Mouse (Mus musculus) ES-E14 (cell line): ENCODE data around the gene Mrpl18. TPM values are rescaled to one million over a fixed set of nuclear protein-coding genes. Genes with fewer than 3 reads are reported as not detected.

ENCODE experiments used
- DNase-seq: peaks from one replicate; pipeline ENCODE4 v3.0.0-alpha.2; 2013; ENCODE audit warnings: low read depth, low spot score
- H3K27ac ChIP-seq: 2 replicates; pipeline ENCODE4 v1.5.1; 2012; ENCODE audit warnings: low read depth, mild to moderate bottlenecking, low read length, moderate library complexity, mixed read lengths; ENCODE audit not compliant: poor library complexity, insufficient read depth, severe bottlenecking
- H3K36me3 ChIP-seq: 2 replicates; pipeline ENCODE4 v1.6.1; 2012; ENCODE audit warnings: mild to moderate bottlenecking, low read length, moderate library complexity, mixed read lengths; ENCODE audit not compliant: control insufficient read depth, poor library complexity, insufficient read depth, severe bottlenecking
- H3K4me1 ChIP-seq, 2 experiments: fragments of 150-350 bp in 1 of 2; sonication (generic) in 1 of 2; 2 replicates each; pipeline ENCODE4 v1.6.1; 2012; ENCODE audit warnings: low read length in 2 of 2, mild to moderate bottlenecking in 1 of 2, mixed read lengths in 1 of 2; ENCODE audit not compliant: control insufficient read depth in 2 of 2, insufficient read depth in 2 of 2, poor library complexity in 1 of 2
- H3K4me3 ChIP-seq, 2 experiments: fragments of 150-350 bp in 1 of 2; sonication (generic) in 1 of 2; 2 replicates each; pipeline ENCODE4 v1.5.1; 2012; ENCODE audit warnings: low read length in 2 of 2, low read depth in 1 of 2, mild to moderate bottlenecking in 1 of 2, mixed read lengths in 1 of 2; ENCODE audit not compliant: insufficient read depth in 1 of 2, poor library complexity in 1 of 2, severe bottlenecking in 1 of 2
- H3K9ac ChIP-seq: 2 replicates; pipeline ENCODE4 v1.6.1; 2012; ENCODE audit warnings: low read depth, mild to moderate bottlenecking, low read length, mixed read lengths; ENCODE audit not compliant: poor library complexity, insufficient read depth, severe bottlenecking
- H3K9me3 ChIP-seq: fragments of 150-350 bp; sonication (generic); 2 replicates; pipeline ENCODE4 v1.6.1; 2012; ENCODE audit warnings: low read depth, mild to moderate bottlenecking, low read length; ENCODE audit not compliant: control insufficient read depth, insufficient read depth
- CHD2 ChIP-seq: IDR thresholded peaks from 2 replicates; pipeline ENCODE4 v1.6.1; 2014; ENCODE audit warnings: mild to moderate bottlenecking, low read depth, low read length, inconsistent platforms
- HCFC1 ChIP-seq: IDR thresholded peaks from 2 replicates; pipeline ENCODE4 v1.6.1; 2012; ENCODE audit warnings: low read length, inconsistent platforms, borderline replicate concordance; ENCODE audit not compliant: insufficient read depth
- MAFK ChIP-seq: IDR thresholded peaks from 2 replicates; pipeline ENCODE4 v1.6.1; 2014; ENCODE audit warnings: mild to moderate bottlenecking, low read depth, low read length, inconsistent platforms; ENCODE audit not compliant: insufficient read depth
- ZC3H11A ChIP-seq: IDR thresholded peaks from 2 replicates; pipeline ENCODE4 v1.6.1; 2012; ENCODE audit warnings: low read depth, mild to moderate bottlenecking, inconsistent platforms, low read length, borderline replicate concordance
- ZNF384 ChIP-seq: IDR thresholded peaks from 2 replicates; pipeline ENCODE4 v1.6.1; 2012; ENCODE audit warnings: low read depth, low read length, inconsistent platforms
- in situ Hi-C, 2 experiments: fragments of 600-800 bp; cut with MboI; formaldehyde crosslinking; loops; one replicate each; pipeline ENCODE4 v1.15.1; 2025; ENCODE audit warnings: low sequenced_read_pairs in 2 of 2, inconsistent platforms in 1 of 2; ENCODE audit not compliant: unreplicated experiment in 2 of 2
- total RNA-seq: library from RNA; depleted of rRNA; stranded (reverse); fragments of 300-350 nt; gene quantifications from 2 replicates; pipeline ENCODE4 v1.2.3, GENCODE M21; 2012

Gene Mrpl18
- total RNA-seq, 1 experiment: 147 TPM

GRCm38 (mm10) chr17:12956664-12957063, 40.5 kb upstream of the Mrpl18 start:
- no peak for TF ChIP-seq HCFC1
- TF ChIP-seq ZC3H11A: no peak
- no peak for TF ChIP-seq MAFK
- Histone ChIP-seq H3K9ac (no peak overlapping the region), H3K4me3 (no peak overlapping the region), H3K4me1 (peaks cover 0 to 4% of the 10 kb centered on the region in 2 experiments; a peak in 1 of 4 replicates), H3K27ac (no peak overlapping the region), H3K36me3 (peaks cover 21% of the 10 kb centered on the region), H3K9me3 (no peaks in the 10 kb centered on the region)
- in situ Hi-C loops: no loop called here
- no peak for DNase-seq

- peaks cover 22% of the 10 kb centered on the region for H3K36me3 ChIP-seq
Observed at GRCm38 (mm10) chr17:12949669-12950068, 33.5 kb upstream of the Mrpl18 start.

GRCm38 (mm10) chr17:12942459-12943162, 26.5 kb upstream of the Mrpl18 start:
- DNase-seq: no peak
- Histone ChIP-seq H3K27ac (no peak overlapping the region), H3K9ac (no peak overlapping the region), H3K4me3 (no peak overlapping the region), H3K9me3 (no peaks in the 10 kb centered on the region), H3K36me3 (peaks cover 10% of the 10 kb centered on the region), H3K4me1 (no peaks in the 10 kb centered on the region; a peak in 2 of 4 replicates)
- in situ Hi-C loops: no loop called here
- no peak for TF ChIP-seq CHD2
- no peak for TF ChIP-seq ZC3H11A
- no peak for TF ChIP-seq MAFK
- no peak for TF ChIP-seq ZNF384
- no peak for TF ChIP-seq HCFC1

More at GRCm38 (mm10) chr17:12949669-12950068, 33.5 kb upstream of the Mrpl18 start:
- no peaks in the 10 kb centered on the region for H3K4me1 ChIP-seq
- in situ Hi-C loops: no loop called here
- no peak overlapping the region for H3K9ac ChIP-seq
- no peaks in the 10 kb centered on the region for H3K9me3 ChIP-seq
- H3K4me3 ChIP-seq: no peak overlapping the region
- no peak for DNase-seq
- no peak overlapping the region for H3K27ac ChIP-seq
- TF ChIP-seq ZC3H11A (no peak), ZNF384 (no peak), CHD2 (no peak), MAFK (no peak), HCFC1 (no peak)

GRCm38 (mm10) chr17:12941543-12942260, 25.6 kb upstream of the Mrpl18 start:
- TF ChIP-seq ZNF384 (no peak), MAFK (no peak), HCFC1 (no peak), ZC3H11A (no peak), CHD2 (no peak)

More at GRCm38 (mm10) chr17:12941543-12942260, 25.6 kb upstream of the Mrpl18 start:
- no peak overlapping the region for H3K9ac ChIP-seq
- no peak for DNase-seq
- no peaks in the 10 kb centered on the region; a peak in 2 of 4 replicates for H3K4me1 ChIP-seq
- no peaks in the 10 kb centered on the region for H3K9me3 ChIP-seq
- in situ Hi-C loops: no loop called here
- H3K36me3 ChIP-seq: peaks cover 10% of the 10 kb centered on the region
- H3K4me3 ChIP-seq: no peak overlapping the region
- no peak overlapping the region for H3K27ac ChIP-seq
